Mouse (Mus musculus): ENCODE measurements at regions not wholly inside any gene's neighbourhood (a gene's known extent, or its start where the extent isn't known, plus 50 kb on each side); places are given as distances from the start of the nearest gene placed in this dataset.

- H3K36me3 ChIP-seq (ENCODE audit: control insufficient read depth, insufficient read depth, low read length), result no peaks in the 10 kb centered on the region
- no peak overlapping the region for H3K27ac ChIP-seq (replicated peaks; ENCODE audit: low read depth, low read length)
- DNase-seq (ENCODE audit: low spot score) (no peak), ATAC-seq (ENCODE audit: low read depth) (no peak)
- no peak overlapping the region for H3K4me2 ChIP-seq (ENCODE audit: low read depth, low read length)
- no peaks in the 10 kb centered on the region for H3K4me1 ChIP-seq (ENCODE audit: control insufficient read depth, insufficient read depth, low read length)
- H3K27me3 ChIP-seq (replicated peaks; ENCODE audit: control insufficient read depth, insufficient read depth, low read length), result no peaks in the 10 kb centered on the region
- no peak overlapping the region for H3K4me3 ChIP-seq (ENCODE audit: low read depth, low read length)
- H3K9me3 ChIP-seq (ENCODE audit: control insufficient read depth, low read length), result no peaks in the 10 kb centered on the region
- WGBS, result 62% methylated on average over 2 of the region's 2 CpGs
- no peak overlapping the region for H3K9ac ChIP-seq (ENCODE audit: low read depth, low read length)
Observed at GRCm38 (mm10) chr16:76577206-76577605, 203.6 kb upstream of the Nrip1 start.

- ATAC-seq (ENCODE audit: low read depth), result peak; percentile 76; the same call in 1 of the 2 replicates
- no peaks in the 10 kb centered on the region for H3K4me1 ChIP-seq (ENCODE audit: control insufficient read depth, insufficient read depth, low read length)
- no peaks in the 10 kb centered on the region for H3K9me3 ChIP-seq (ENCODE audit: control insufficient read depth, low read length)
- peak; percentile 63 for DNase-seq (ENCODE audit: low spot score)
- no peaks in the 10 kb centered on the region for H3K36me3 ChIP-seq (ENCODE audit: control insufficient read depth, insufficient read depth, low read length)
- no peak overlapping the region for H3K4me3 ChIP-seq (ENCODE audit: low read depth, low read length)
- H3K27ac ChIP-seq (replicated peaks; ENCODE audit: low read depth, low read length), result no peak overlapping the region
- no peak overlapping the region for H3K4me2 ChIP-seq (ENCODE audit: low read depth, low read length)
- no peak overlapping the region for H3K9ac ChIP-seq (ENCODE audit: low read depth, low read length)
- 38% methylated on average over 3 of the region's 3 CpGs for WGBS
- H3K27me3 ChIP-seq (replicated peaks; ENCODE audit: control insufficient read depth, insufficient read depth, low read length), result no peaks in the 10 kb centered on the region
Observed at GRCm38 (mm10) chr16:76575281-76575680, 201.7 kb upstream of the Nrip1 start.

GRCm38 (mm10) chr16:76566220-76566619 lies 192.6 kb upstream of the Nrip1 start:
- H3K27ac ChIP-seq (replicated peaks; ENCODE audit: low read depth, low read length), result no peak overlapping the region
- no peak for DNase-seq (ENCODE audit: low spot score)
- no peak overlapping the region for H3K9ac ChIP-seq (ENCODE audit: low read depth, low read length)
- H3K9me3 ChIP-seq (ENCODE audit: control insufficient read depth, low read length), result no peaks in the 10 kb centered on the region
- no peak for ATAC-seq (ENCODE audit: low read depth)
- WGBS, result 13% methylated on average over 11 of the region's 11 CpGs
- H3K36me3 ChIP-seq (ENCODE audit: control insufficient read depth, insufficient read depth, low read length), result no peaks in the 10 kb centered on the region
- no peaks in the 10 kb centered on the region for H3K27me3 ChIP-seq (replicated peaks; ENCODE audit: control insufficient read depth, insufficient read depth, low read length)
- H3K4me2 ChIP-seq (ENCODE audit: low read depth, low read length), result no peak overlapping the region
- no peaks in the 10 kb centered on the region for H3K4me1 ChIP-seq (ENCODE audit: control insufficient read depth, insufficient read depth, low read length)
- no peak overlapping the region for H3K4me3 ChIP-seq (ENCODE audit: low read depth, low read length)

GRCm38 (mm10) chr16:76554846-76555245 lies 181.2 kb upstream of the Nrip1 start:
- Histone ChIP-seq H3K9me3 (ENCODE audit: control insufficient read depth, low read length) (0 out of 2 replicates have a peak, but pooled peaks cover 4% of the 10 kb centered on the region), H3K4me2 (ENCODE audit: low read depth, low read length) (no peak overlapping the region), H3K4me1 (ENCODE audit: control insufficient read depth, insufficient read depth, low read length) (no peaks in the 10 kb centered on the region), H3K4me3 (ENCODE audit: low read depth, low read length) (no peak overlapping the region), H3K36me3 (ENCODE audit: control insufficient read depth, insufficient read depth, low read length) (no peaks in the 10 kb centered on the region), H3K9ac (ENCODE audit: low read depth, low read length) (no peak overlapping the region), H3K27ac (replicated peaks; ENCODE audit: low read depth, low read length) (no peak overlapping the region), H3K27me3 (replicated peaks; ENCODE audit: control insufficient read depth, insufficient read depth, low read length) (no peaks in the 10 kb centered on the region)
- ATAC-seq (ENCODE audit: low read depth) (no peak), DNase-seq (ENCODE audit: low spot score) (no peak)
- WGBS, result 87% methylated on average over 4 of the region's 4 CpGs

GRCm38 (mm10) chr16:76549628-76550027 lies 176.0 kb upstream of the Nrip1 start:
- no peaks in the 10 kb centered on the region for H3K4me1 ChIP-seq (ENCODE audit: control insufficient read depth, insufficient read depth, low read length)
- H3K4me3 ChIP-seq (ENCODE audit: low read depth, low read length), result no peak overlapping the region
- no peak for ATAC-seq (ENCODE audit: low read depth)
- 78% methylated on average over 5 of the region's 5 CpGs for WGBS
- no peak for DNase-seq (ENCODE audit: low spot score)
- H3K27ac ChIP-seq (replicated peaks; ENCODE audit: low read depth, low read length), result no peak overlapping the region
- H3K27me3 ChIP-seq (replicated peaks; ENCODE audit: control insufficient read depth, insufficient read depth, low read length), result no peaks in the 10 kb centered on the region
- no peak overlapping the region for H3K9ac ChIP-seq (ENCODE audit: low read depth, low read length)
- no peaks in the 10 kb centered on the region for H3K36me3 ChIP-seq (ENCODE audit: control insufficient read depth, insufficient read depth, low read length)
- H3K4me2 ChIP-seq (ENCODE audit: low read depth, low read length), result no peak overlapping the region
- 0 out of 2 replicates have a peak, but pooled peaks cover 4% of the 10 kb centered on the region for H3K9me3 ChIP-seq (ENCODE audit: control insufficient read depth, low read length)

GRCm38 (mm10) chr16:76547087-76547486 lies 173.5 kb upstream of the Nrip1 start:
- Histone ChIP-seq H3K4me3 (ENCODE audit: low read depth, low read length) (no peak overlapping the region), H3K4me2 (ENCODE audit: low read depth, low read length) (no peak overlapping the region), H3K27ac (replicated peaks; ENCODE audit: low read depth, low read length) (no peak overlapping the region), H3K9me3 (ENCODE audit: control insufficient read depth, low read length) (0 out of 2 replicates have a peak, but pooled peaks cover 4% of the 10 kb centered on the region), H3K27me3 (replicated peaks; ENCODE audit: control insufficient read depth, insufficient read depth, low read length) (no peaks in the 10 kb centered on the region), H3K36me3 (ENCODE audit: control insufficient read depth, insufficient read depth, low read length) (no peaks in the 10 kb centered on the region), H3K4me1 (ENCODE audit: control insufficient read depth, insufficient read depth, low read length) (no peaks in the 10 kb centered on the region), H3K9ac (ENCODE audit: low read depth, low read length) (no peak overlapping the region)
- DNase-seq (ENCODE audit: low spot score) (no peak), ATAC-seq (ENCODE audit: low read depth) (no peak)
- WGBS, result 84% methylated on average over 4 of the region's 4 CpGs

GRCm38 (mm10) chr16:76546632-76547031 lies 173.0 kb upstream of the Nrip1 start:
- Histone ChIP-seq H3K9me3 (ENCODE audit: control insufficient read depth, low read length) (0 out of 2 replicates have a peak, but pooled peaks cover 4% of the 10 kb centered on the region), H3K4me2 (ENCODE audit: low read depth, low read length) (no peak overlapping the region), H3K9ac (ENCODE audit: low read depth, low read length) (no peak overlapping the region), H3K27me3 (replicated peaks; ENCODE audit: control insufficient read depth, insufficient read depth, low read length) (no peaks in the 10 kb centered on the region), H3K27ac (replicated peaks; ENCODE audit: low read depth, low read length) (no peak overlapping the region), H3K36me3 (ENCODE audit: control insufficient read depth, insufficient read depth, low read length) (no peaks in the 10 kb centered on the region), H3K4me1 (ENCODE audit: control insufficient read depth, insufficient read depth, low read length) (no peaks in the 10 kb centered on the region), H3K4me3 (ENCODE audit: low read depth, low read length) (no peak overlapping the region)
- ATAC-seq (ENCODE audit: low read depth), result no peak
- no peak for DNase-seq (ENCODE audit: low spot score)
- 96% methylated on average over 2 of the region's 2 CpGs for WGBS

GRCm38 (mm10) chr16:76545942-76546341 lies 172.3 kb upstream of the Nrip1 start:
- DNase-seq (ENCODE audit: low spot score), result no peak
- no peaks in the 10 kb centered on the region for H3K27me3 ChIP-seq (replicated peaks; ENCODE audit: control insufficient read depth, insufficient read depth, low read length)
- no peak for ATAC-seq (ENCODE audit: low read depth)
- H3K4me1 ChIP-seq (ENCODE audit: control insufficient read depth, insufficient read depth, low read length), result no peaks in the 10 kb centered on the region
- H3K9me3 ChIP-seq (ENCODE audit: control insufficient read depth, low read length), result no peaks in the 10 kb centered on the region
- H3K4me3 ChIP-seq (ENCODE audit: low read depth, low read length), result no peak overlapping the region
- H3K36me3 ChIP-seq (ENCODE audit: control insufficient read depth, insufficient read depth, low read length), result no peaks in the 10 kb centered on the region
- H3K4me2 ChIP-seq (ENCODE audit: low read depth, low read length), result no peak overlapping the region
- 80% methylated on average over 2 of the region's 2 CpGs for WGBS
- H3K9ac ChIP-seq (ENCODE audit: low read depth, low read length), result no peak overlapping the region
- H3K27ac ChIP-seq (replicated peaks; ENCODE audit: low read depth, low read length), result no peak overlapping the region

- Histone ChIP-seq H3K4me2 (ENCODE audit: low read depth, low read length) (no peak overlapping the region), H3K27me3 (replicated peaks; ENCODE audit: control insufficient read depth, insufficient read depth, low read length) (no peaks in the 10 kb centered on the region), H3K9ac (ENCODE audit: low read depth, low read length) (no peak overlapping the region), H3K27ac (replicated peaks; ENCODE audit: low read depth, low read length) (no peak overlapping the region), H3K36me3 (ENCODE audit: control insufficient read depth, insufficient read depth, low read length) (no peaks in the 10 kb centered on the region), H3K9me3 (ENCODE audit: control insufficient read depth, low read length) (no peaks in the 10 kb centered on the region), H3K4me1 (ENCODE audit: control insufficient read depth, insufficient read depth, low read length) (0 out of 2 replicates have a peak, but pooled peaks cover under 1% of the 10 kb centered on the region), H3K4me3 (ENCODE audit: low read depth, low read length) (no peak overlapping the region)
- ATAC-seq (ENCODE audit: low read depth), result no peak
- DNase-seq (ENCODE audit: low spot score), result no peak
- WGBS, result 72% methylated on average over 4 of the region's 4 CpGs
Observed at GRCm38 (mm10) chr16:76544972-76545371, 171.3 kb upstream of the Nrip1 start.
